Mouse (Mus musculus) CH12.LX (cell line): Measurements from ENCODE around the gene Cfap44.

ENCODE experiments used
- CTCF ChIP-seq, 2 experiments: IDR thresholded peaks in 1 of 2; conservative IDR thresholded peaks in 1 of 2; 2 replicates each; pipeline ENCODE4 v1.5.1; 2011 to 2012; ENCODE audit warnings: low read depth in 2 of 2, low read length in 2 of 2, improper control_type of control experiment in 1 of 2, inconsistent platforms in 1 of 2, mild to moderate bottlenecking in 1 of 2, moderate library complexity in 1 of 2
- ELF1 ChIP-seq: IDR thresholded peaks from 2 replicates; pipeline ENCODE4 v1.6.1; 2014; ENCODE audit warnings: low read depth, mild to moderate bottlenecking, inconsistent platforms, low read length, improper control_type of control experiment
- EP300 ChIP-seq: IDR thresholded peaks from 2 replicates; pipeline ENCODE4 v1.6.1; 2011; ENCODE audit warnings: low read length, improper control_type of control experiment
- ETS1 ChIP-seq: conservative IDR thresholded peaks from 2 replicates; pipeline ENCODE4 v1.6.1; 2012; ENCODE audit warnings: low read depth, mild to moderate bottlenecking, inconsistent platforms, low read length, improper control_type of control experiment, moderate library complexity
- NELFE ChIP-seq: IDR thresholded peaks from 2 replicates; pipeline ENCODE4 v1.6.1; 2011; ENCODE audit warnings: low read depth, low read length, improper control_type of control experiment
- POLR2A ChIP-seq: IDR thresholded peaks from 2 replicates; pipeline ENCODE4 v1.6.1; 2011; ENCODE audit warnings: low read depth, mild to moderate bottlenecking, improper control_type of control experiment, low read length
- RAD21 ChIP-seq: IDR thresholded peaks from 2 replicates; pipeline ENCODE4 v1.6.1; 2011; ENCODE audit warnings: low read depth, mild to moderate bottlenecking, low read length, improper control_type of control experiment, moderate library complexity
- USF1 ChIP-seq: IDR thresholded peaks from 2 replicates; pipeline ENCODE4 v1.6.1; 2014; ENCODE audit warnings: low read depth, mild to moderate bottlenecking, inconsistent platforms, low read length, improper control_type of control experiment
- ZMIZ1 ChIP-seq: IDR thresholded peaks from 2 replicates; pipeline ENCODE4 v1.6.1; 2012; ENCODE audit warnings: low read depth, mild to moderate bottlenecking, inconsistent platforms, low read length, improper control_type of control experiment

GRCm38 (mm10) chr16:44475281-44475680, 80.7 kb downstream of the Cfap44 start:
- TF ChIP-seq CTCF (conservative IDR thresholded peaks at IDR 0.05 in 1 of 2, IDR thresholded peaks at IDR 0.05 in 1 of 2; ENCODE audit: low read depth in 2 of 2, low read length in 2 of 2) (no peak), RAD21 (no peak), POLR2A (no peak), ZMIZ1 (no peak), ETS1 (no peak), USF1 (no peak), ELF1 (no peak), EP300 (no peak), NELFE (no peak)
